Mouse (Mus musculus) MEL (cell line): ENCODE results near the gene Prodh2. TPM values are rescaled to one million over a fixed set of nuclear protein-coding genes. Genes with fewer than 3 reads are reported as not detected.

Experiments used
- DNase-seq: peaks from one replicate; pipeline ENCODE4 v3.0.0; 2011; ENCODE audit warnings: low read depth, low spot score
- H3K27ac ChIP-seq: 2 replicates; pipeline ENCODE4 v1.5.1; 2012; ENCODE audit warnings: low read depth, mild to moderate bottlenecking, control low read depth, low read length, moderate library complexity; ENCODE audit not compliant: control insufficient read depth
- H3K27me3 ChIP-seq, 2 experiments: fragments of 150-350 bp in 1 of 2; sonication (generic) in 1 of 2; 2 replicates each; pipeline ENCODE4 v1.6.1; 2012; ENCODE audit warnings: low read length in 2 of 2, mild to moderate bottlenecking in 2 of 2, improper control_type of control experiment in 1 of 2, moderate library complexity in 1 of 2; ENCODE audit not compliant: insufficient read depth in 2 of 2, control insufficient read depth in 1 of 2
- H3K36me3 ChIP-seq, 2 experiments: 2 replicates each; pipeline ENCODE4 v1.6.1; 2012 to 2014; ENCODE audit warnings: low read length in 2 of 2, improper control_type of control experiment in 1 of 2, inconsistent platforms in 1 of 2, mild to moderate bottlenecking in 1 of 2; ENCODE audit not compliant: insufficient read depth in 2 of 2, control insufficient read depth in 1 of 2
- H3K4me1 ChIP-seq, 2 experiments: fragments of 150-350 bp in 1 of 2; sonication (generic) in 1 of 2; 2 replicates each; pipeline ENCODE4 v1.6.1; 2012; ENCODE audit warnings: low read length in 2 of 2, improper control_type of control experiment in 1 of 2, mild to moderate bottlenecking in 1 of 2; ENCODE audit not compliant: insufficient read depth in 2 of 2, control insufficient read depth in 1 of 2
- H3K4me3 ChIP-seq, 2 experiments: fragments of 150-350 bp in 1 of 2; sonication (generic) in 1 of 2; 2 replicates each; pipeline ENCODE4 v1.5.1; 2012; ENCODE audit warnings: low read depth in 2 of 2, low read length in 2 of 2, mild to moderate bottlenecking in 2 of 2, moderate library complexity in 2 of 2, control low read depth in 1 of 2, improper control_type of control experiment in 1 of 2; ENCODE audit not compliant: control insufficient read depth in 1 of 2, insufficient read depth in 1 of 2
- H3K79me2 ChIP-seq: 2 replicates; pipeline ENCODE4 v1.6.1; 2012; ENCODE audit warnings: mild to moderate bottlenecking, low read length, moderate library complexity; ENCODE audit not compliant: control insufficient read depth, poor library complexity, insufficient read depth
- H3K9ac ChIP-seq: 2 replicates; pipeline ENCODE4 v1.6.1; 2012; ENCODE audit warnings: low read depth, mild to moderate bottlenecking, control low read depth, low read length, moderate library complexity; ENCODE audit not compliant: control insufficient read depth, poor library complexity, severe bottlenecking
- H3K9me3 ChIP-seq: fragments of 150-350 bp; sonication (generic); replicated peaks from 2 replicates; pipeline ENCODE4 v1.6.1; 2012; ENCODE audit warnings: mild to moderate bottlenecking, low read length, improper control_type of control experiment, moderate library complexity; ENCODE audit not compliant: insufficient read depth
- CHD1 ChIP-seq: IDR thresholded peaks from 2 replicates; pipeline ENCODE4 v1.6.1; 2012; ENCODE audit warnings: low read depth, mild to moderate bottlenecking, inconsistent platforms, low read length, improper control_type of control experiment
- CHD2 ChIP-seq: IDR thresholded peaks from 2 replicates; pipeline ENCODE4 v1.6.1; 2011; ENCODE audit warnings: low read length, improper control_type of control experiment
- CTCF ChIP-seq, 3 experiments: IDR thresholded peaks in 2 of 3; conservative IDR thresholded peaks in 1 of 3; 2 replicates each; pipeline ENCODE4 v1.5.1; 2011 to 2012; ENCODE audit warnings: low read length in 3 of 3, low read depth in 2 of 3, mild to moderate bottlenecking in 2 of 3, improper control_type of control experiment in 1 of 3, inconsistent platforms in 1 of 3, mixed read lengths in 1 of 3, moderate library complexity in 1 of 3; ENCODE audit not compliant: control insufficient read depth in 1 of 3, insufficient read depth in 1 of 3, poor library complexity in 1 of 3, severe bottlenecking in 1 of 3
- E2F4 ChIP-seq: IDR thresholded peaks from 2 replicates; pipeline ENCODE4 v1.6.1; 2011; ENCODE audit warnings: low read depth, low read length, improper control_type of control experiment, borderline replicate concordance
- ELF1 ChIP-seq: IDR thresholded peaks from 2 replicates; pipeline ENCODE4 v1.6.1; 2014; ENCODE audit warnings: low read depth, mild to moderate bottlenecking, inconsistent platforms, low read length, improper control_type of control experiment, moderate library complexity
- ETS1 ChIP-seq: IDR thresholded peaks from 2 replicates; pipeline ENCODE4 v1.6.1; 2012; ENCODE audit warnings: low read depth, mild to moderate bottlenecking, inconsistent platforms, low read length, improper control_type of control experiment, moderate library complexity
- GABPA ChIP-seq: IDR thresholded peaks from 2 replicates; pipeline ENCODE4 v1.6.1; 2012; ENCODE audit warnings: low read depth, mild to moderate bottlenecking, inconsistent platforms, low read length, improper control_type of control experiment, moderate library complexity
- JUND ChIP-seq: IDR thresholded peaks from 2 replicates; pipeline ENCODE4 v1.6.1; 2011; ENCODE audit warnings: low read depth, mild to moderate bottlenecking, improper control_type of control experiment, low read length
- MAFK ChIP-seq: IDR thresholded peaks from 2 replicates; pipeline ENCODE4 v1.6.1; 2011; ENCODE audit warnings: low read depth, mild to moderate bottlenecking, low read length, improper control_type of control experiment, borderline replicate concordance
- MAX ChIP-seq: IDR thresholded peaks from 2 replicates; pipeline ENCODE4 v1.6.1; 2011; ENCODE audit warnings: low read length, improper control_type of control experiment
- MXI1 ChIP-seq: IDR thresholded peaks from 2 replicates; pipeline ENCODE4 v1.6.1; 2011; ENCODE audit warnings: mild to moderate bottlenecking, low read depth, low read length, improper control_type of control experiment
- MYB ChIP-seq: IDR thresholded peaks from 2 replicates; pipeline ENCODE4 v1.6.1; 2011; ENCODE audit warnings: mild to moderate bottlenecking, low read depth, low read length, improper control_type of control experiment
- MYC ChIP-seq: IDR thresholded peaks from 2 replicates; pipeline ENCODE4 v1.6.1; 2011; ENCODE audit warnings: low read depth, mild to moderate bottlenecking, low read length, improper control_type of control experiment, moderate library complexity
- NRF1 ChIP-seq: IDR thresholded peaks from 2 replicates; pipeline ENCODE4 v1.6.1; 2014; ENCODE audit warnings: low read depth, mild to moderate bottlenecking, inconsistent platforms, low read length, improper control_type of control experiment, moderate library complexity; ENCODE audit not compliant: poor library complexity, insufficient read depth, severe bottlenecking
- POLR2A ChIP-seq, 2 experiments: IDR thresholded peaks; 2 replicates each; pipeline ENCODE4 v1.6.1; 2011 to 2012; ENCODE audit warnings: low read length in 2 of 2, mild to moderate bottlenecking in 2 of 2, control low read depth in 1 of 2, improper control_type of control experiment in 1 of 2, low read depth in 1 of 2, moderate library complexity in 1 of 2; ENCODE audit not compliant: control insufficient read depth in 1 of 2, insufficient read depth in 1 of 2, poor library complexity in 1 of 2
- POLR2AphosphoS2 ChIP-seq: IDR thresholded peaks from 2 replicates; pipeline ENCODE4 v1.6.1; 2011; ENCODE audit warnings: low read length, improper control_type of control experiment
- POLR2AphosphoS5 ChIP-seq: IDR thresholded peaks from 2 replicates; pipeline ENCODE4 v1.6.1; 2012; ENCODE audit warnings: low read depth, borderline replicate concordance, mild to moderate bottlenecking, inconsistent platforms, low read length, moderate library complexity, mixed read lengths
- SMC3 ChIP-seq: IDR thresholded peaks from 2 replicates; pipeline ENCODE4 v1.6.1; 2011; ENCODE audit warnings: low read depth, low read length, improper control_type of control experiment
- TAL1 ChIP-seq: IDR thresholded peaks from 2 replicates; pipeline ENCODE4 v1.6.1; 2012; ENCODE audit warnings: mild to moderate bottlenecking, inconsistent platforms, low read length, moderate library complexity, mixed read lengths
- TCF12 ChIP-seq: IDR thresholded peaks from 2 replicates; pipeline ENCODE4 v1.6.1; 2014; ENCODE audit warnings: low read depth, mild to moderate bottlenecking, inconsistent platforms, low read length, improper control_type of control experiment, moderate library complexity
- UBTF ChIP-seq: IDR thresholded peaks from 2 replicates; pipeline ENCODE4 v1.6.1; 2012; ENCODE audit warnings: low read depth, mild to moderate bottlenecking, inconsistent platforms, low read length, improper control_type of control experiment, moderate library complexity, borderline replicate concordance; ENCODE audit not compliant: insufficient read depth
- USF1 ChIP-seq: IDR thresholded peaks from 2 replicates; pipeline ENCODE4 v1.6.1; 2014; ENCODE audit warnings: low read depth, mild to moderate bottlenecking, inconsistent platforms, low read length, improper control_type of control experiment, moderate library complexity
- USF2 ChIP-seq, 2 experiments: IDR thresholded peaks; 2 replicates each; pipeline ENCODE4 v1.6.1; 2011 to 2012; ENCODE audit warnings: improper control_type of control experiment in 2 of 2, low read length in 2 of 2, borderline replicate concordance in 1 of 2, inconsistent platforms in 1 of 2, low read depth in 1 of 2, mild to moderate bottlenecking in 1 of 2; ENCODE audit not compliant: insufficient read depth in 1 of 2
- ZC3H11A ChIP-seq: IDR thresholded peaks from 2 replicates; pipeline ENCODE4 v1.6.1; 2012; ENCODE audit warnings: low read depth, mild to moderate bottlenecking, inconsistent platforms, low read length, improper control_type of control experiment
- ZNF384 ChIP-seq: IDR thresholded peaks from 2 replicates; pipeline ENCODE4 v1.6.1; 2012; ENCODE audit warnings: low read depth, mild to moderate bottlenecking, inconsistent platforms, low read length, improper control_type of control experiment
- polyA plus RNA-seq, 2 experiments: library from polyadenylated mRNA; stranded (reverse) in 1 of 2; unstranded in 1 of 2; fragments of >175 nt in 1 of 2; fragments of >200 nt in 1 of 2; gene quantifications; 2 replicates each; pipeline versions ENCODE4 v1.2.1 to v1.2.4; 2012; ENCODE audit warnings: low replicate concordance in 2 of 2, low read depth in 1 of 2; ENCODE audit not compliant: insufficient read length in 2 of 2, insufficient read depth in 1 of 2, missing spikeins in 1 of 2
- total RNA-seq: library from RNA; depleted of rRNA; stranded (reverse); fragments of 300-350 nt; gene quantifications from 2 replicates; pipeline ENCODE4 v1.2.3, GENCODE M21; 2012

Prodh2 gene
- total and polyA plus RNA-seq, 3 experiments = not detected

DNA sequence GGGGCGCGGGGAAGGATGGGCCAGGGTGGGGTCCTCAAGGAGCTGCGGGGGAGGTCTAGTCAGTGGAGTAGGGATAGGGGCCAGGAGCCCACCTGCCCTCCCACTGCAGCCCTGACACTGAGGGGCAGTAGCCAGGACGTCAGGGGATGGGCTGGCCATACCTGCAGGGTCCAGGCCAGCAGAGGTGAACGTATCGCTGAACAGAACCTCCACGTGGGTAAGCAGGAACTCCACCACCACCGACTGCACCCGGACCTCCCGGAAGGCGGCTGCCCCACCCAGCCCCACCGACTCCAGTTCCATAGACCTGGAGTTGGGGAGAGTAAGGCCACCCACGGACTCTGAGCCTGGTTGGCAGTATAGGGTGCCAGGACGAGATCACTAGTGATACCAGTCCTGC, 33.6 kb downstream of the Prodh2 start:
- Histone ChIP-seq H3K9ac (no peak overlapping the region), H3K36me3 (no peaks in the 10 kb centered on the region), H3K79me2 (no peaks in the 10 kb centered on the region), H3K4me3 (no peak overlapping the region), H3K27ac (no peak overlapping the region), H3K4me1 (peaks cover 0 to 5% of the 10 kb centered on the region in 2 experiments; a peak in 1 of 4 replicates), H3K27me3 (no peaks in the 10 kb centered on the region), H3K9me3 (no peaks in the 10 kb centered on the region)
- DNase-seq = no peak
- TF ChIP-seq MXI1 (no peak), POLR2AphosphoS5 (no peak), CTCF (IDR thresholded peaks at IDR 0.05 in 2 of 3, conservative IDR thresholded peaks at IDR 0.05 in 1 of 3; ENCODE audit: control insufficient read depth in 1 of 3, insufficient read depth in 1 of 3, low read depth in 2 of 3, low read length in 3 of 3, poor library complexity in 1 of 3, severe bottlenecking in 1 of 3) (no peak), CHD2 (no peak), MAFK (no peak), USF1 (no peak), POLR2AphosphoS2 (no peak), NRF1 (no peak), MYB (no peak), TAL1 (no peak)

DNA sequence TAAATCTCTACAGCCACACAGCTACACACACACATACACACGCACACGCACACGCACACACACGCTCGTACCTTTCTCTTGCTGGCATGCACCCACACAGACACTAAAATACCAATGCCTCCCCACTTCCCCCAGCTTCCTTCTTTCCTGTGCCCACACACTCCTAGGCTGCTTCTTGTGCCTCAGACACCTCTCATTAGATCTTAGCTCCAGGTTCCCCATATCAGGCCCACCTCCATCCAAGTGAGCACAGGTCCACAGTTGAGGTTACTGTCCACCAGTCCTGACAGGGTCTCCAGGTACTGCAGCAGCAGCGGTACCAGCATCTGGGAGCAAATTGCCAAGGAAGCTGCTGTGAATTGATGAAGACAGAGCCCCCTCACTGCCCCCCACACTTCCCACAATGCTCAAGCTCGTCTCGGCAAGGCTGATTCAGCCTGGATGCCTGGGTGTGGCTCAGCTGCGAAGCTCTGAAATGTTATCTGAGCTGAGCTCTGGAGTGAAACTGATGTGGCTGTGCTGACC, 37.9 kb downstream of the Prodh2 start:
- Histone ChIP-seq H3K27ac (no peak overlapping the region), H3K79me2 (no peaks in the 10 kb centered on the region; the same call in 1 of the 2 replicates), H3K36me3 (peaks cover 0 to 7% of the 10 kb centered on the region in 2 experiments; a peak in 2 of 4 replicates), H3K9ac (no peak overlapping the region), H3K27me3 (no peaks in the 10 kb centered on the region), H3K4me3 (no peak overlapping the region), H3K4me1 (peaks cover 0 to 15% of the 10 kb centered on the region in 2 experiments; a peak in 2 of 4 replicates), H3K9me3 (no peaks in the 10 kb centered on the region)
- no peak for DNase-seq
- no peak for TF ChIP-seq ZNF384
- TF ChIP-seq MAX = no peak
- TF ChIP-seq E2F4 = no peak
- TF ChIP-seq CHD1 = no peak

DNA sequence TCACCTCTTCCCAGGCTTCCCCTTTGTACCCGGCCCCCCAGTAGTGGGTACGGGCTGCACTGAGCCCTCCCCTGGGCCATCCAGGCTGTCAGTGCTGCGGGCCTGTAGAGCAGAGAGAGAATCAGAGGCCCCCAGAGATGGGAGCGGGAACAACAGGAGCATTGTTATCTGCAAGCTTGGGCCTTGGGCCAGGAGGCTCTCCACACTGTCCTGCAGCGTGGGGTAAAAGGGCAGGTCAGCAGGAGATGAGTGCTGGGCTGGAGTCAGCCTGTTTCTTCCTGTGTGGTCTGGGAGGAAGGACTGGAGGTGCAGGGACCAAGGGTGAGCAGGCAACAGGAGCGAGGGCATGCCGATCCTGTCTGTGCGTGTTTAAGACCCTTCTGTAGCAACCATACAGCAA, 39.5 kb downstream of the Prodh2 start:
- DNase-seq = no peak
- Histone ChIP-seq H3K4me1 (peaks cover 0 to 15% of the 10 kb centered on the region in 2 experiments; a peak in 2 of 4 replicates), H3K9me3 (no peaks in the 10 kb centered on the region), H3K4me3 (no peak overlapping the region), H3K27me3 (no peaks in the 10 kb centered on the region), H3K9ac (no peak overlapping the region), H3K79me2 (no peaks in the 10 kb centered on the region; the same call in 1 of the 2 replicates), H3K27ac (no peak overlapping the region), H3K36me3 (peaks cover 0 to 13% of the 10 kb centered on the region in 2 experiments; a peak in 2 of 4 replicates)
- TF ChIP-seq MYC (no peak), ETS1 (no peak), ELF1 (no peak), USF2 (IDR thresholded peaks at IDR 0.05; ENCODE audit: borderline replicate concordance in 1 of 2, insufficient read depth in 1 of 2, low read depth in 1 of 2, low read length in 2 of 2) (no peak), TCF12 (no peak), CTCF (IDR thresholded peaks at IDR 0.05 in 2 of 3, conservative IDR thresholded peaks at IDR 0.05 in 1 of 3; ENCODE audit: control insufficient read depth in 1 of 3, insufficient read depth in 1 of 3, low read depth in 2 of 3, low read length in 3 of 3, poor library complexity in 1 of 3, severe bottlenecking in 1 of 3) (no peak), UBTF (no peak), NRF1 (no peak), POLR2A (IDR thresholded peaks at IDR 0.05; ENCODE audit: control insufficient read depth in 1 of 2, insufficient read depth in 1 of 2, low read depth in 1 of 2, low read length in 2 of 2, poor library complexity in 1 of 2) (no peak), MYB (no peak), SMC3 (no peak), ZNF384 (no peak), ZC3H11A (no peak), JUND (no peak), MAX (no peak), GABPA (no peak)
